Mouse (Mus musculus) liver, embryonic 14.5 days (tissue): ENCODE data around the gene Mip. TPM values are rescaled to one million over a fixed set of nuclear protein-coding genes. Genes with fewer than 3 reads are reported as not detected.

ENCODE experiments used
- ATAC-seq: fragments of 200-750 bp; cut with Nextera tagmentation; 2 replicates; pipeline ENCODE4 v1.8.0; 2017; ENCODE audit warnings: moderate number of reproducible peaks, mild to moderate bottlenecking, moderate library complexity; ENCODE audit not compliant: insufficient read depth
- DNase-seq, 3 experiments: peaks; one replicate each; pipeline ENCODE4 v3.0.0-alpha.2; 2012 to 2013; ENCODE audit warnings: low read depth in 3 of 3, low spot score in 3 of 3
- H3K27ac ChIP-seq: fragments of 300-500 bp; sonication (generic); 2 replicates; pipeline ENCODE4 v1.5.1; 2014; ENCODE audit warnings: moderate library complexity, mild to moderate bottlenecking, control low read depth, inconsistent platforms
- H3K27me3 ChIP-seq: fragments of 300-500 bp; sonication (generic); 2 replicates; pipeline ENCODE4 v1.6.1; 2014; ENCODE audit warnings: mild to moderate bottlenecking, low read length, moderate library complexity; ENCODE audit not compliant: control insufficient read depth, insufficient read depth
- H3K36me3 ChIP-seq: fragments of 300-500 bp; sonication (generic); replicated peaks from 2 replicates; pipeline ENCODE4 v1.6.1; 2014; ENCODE audit warnings: low read depth; ENCODE audit not compliant: control insufficient read depth, insufficient read depth
- H3K4me1 ChIP-seq, 2 experiments: fragments of 200-500 bp in 1 of 2; fragments of 300-500 bp in 1 of 2; sonication (generic) in 1 of 2; replicated peaks; 2 replicates each; pipeline ENCODE4 v1.6.1; 2012 to 2014; ENCODE audit warnings: antibody characterized with exemption in 1 of 2, inconsistent platforms in 1 of 2, low read length in 1 of 2; ENCODE audit not compliant: control insufficient read depth in 2 of 2, insufficient read depth in 2 of 2
- H3K4me2 ChIP-seq: fragments of 300-500 bp; sonication (generic); 2 replicates; pipeline ENCODE4 v1.6.1; 2014; ENCODE audit warnings: low read depth, mild to moderate bottlenecking, control low read depth, moderate library complexity
- H3K4me3 ChIP-seq, 2 experiments: fragments of 200-500 bp in 1 of 2; fragments of 300-500 bp in 1 of 2; sonication (generic) in 1 of 2; 2 replicates each; pipeline ENCODE4 v1.5.1; 2012 to 2014; ENCODE audit warnings: low read depth in 2 of 2, low read length in 2 of 2, mild to moderate bottlenecking in 2 of 2, control low read depth in 1 of 2, inconsistent platforms in 1 of 2, moderate library complexity in 1 of 2; ENCODE audit not compliant: insufficient read depth in 1 of 2
- H3K9ac ChIP-seq: fragments of 300-500 bp; sonication (generic); replicated peaks from 2 replicates; pipeline ENCODE4 v1.6.1; 2014; ENCODE audit warnings: mild to moderate bottlenecking, control low read depth, moderate library complexity
- H3K9me3 ChIP-seq: fragments of 300-500 bp; sonication (generic); 2 replicates; pipeline ENCODE4 v1.6.1; 2016; ENCODE audit warnings: low read length, mixed read lengths; ENCODE audit not compliant: control insufficient read depth
- CTCF ChIP-seq: IDR thresholded peaks from 2 replicates; pipeline ENCODE4 v1.5.1; 2016; ENCODE audit warnings: antibody characterized with exemption, low read depth, control low read depth
- EP300 ChIP-seq: IDR thresholded peaks from 2 replicates; pipeline ENCODE4 v1.6.1; 2016; ENCODE audit warnings: antibody characterized with exemption, low read depth
- WGBS: fragments of 180-500 bp; shearing (Covaris S2); extraction: QIAGEN DNeasy Blood & Tissue Kit; methylation state at CpG from one replicate; pipeline ENCODE4 v1.1.7; 2014; ENCODE audit not compliant: insufficient replicate concordance; 5-methylcytosine and 5-hydroxymethylcytosine counted together
- polyA plus RNA-seq, 2 experiments: library from polyadenylated mRNA; depleted of rRNA in 1 of 2; stranded (reverse) in 1 of 2; unstranded in 1 of 2; fragments of >200 nt; fragmentation: Nextera tagmentation in 1 of 2; extraction: Ambion mirVana in 1 of 2; gene quantifications; 2 replicates each; pipeline versions ENCODE4 v1.2.1 to v1.2.3; 2012 to 2014

The Mip gene
- polyA plus RNA-seq, 2 experiments = 0.02 TPM; not detected in 1

DNA sequence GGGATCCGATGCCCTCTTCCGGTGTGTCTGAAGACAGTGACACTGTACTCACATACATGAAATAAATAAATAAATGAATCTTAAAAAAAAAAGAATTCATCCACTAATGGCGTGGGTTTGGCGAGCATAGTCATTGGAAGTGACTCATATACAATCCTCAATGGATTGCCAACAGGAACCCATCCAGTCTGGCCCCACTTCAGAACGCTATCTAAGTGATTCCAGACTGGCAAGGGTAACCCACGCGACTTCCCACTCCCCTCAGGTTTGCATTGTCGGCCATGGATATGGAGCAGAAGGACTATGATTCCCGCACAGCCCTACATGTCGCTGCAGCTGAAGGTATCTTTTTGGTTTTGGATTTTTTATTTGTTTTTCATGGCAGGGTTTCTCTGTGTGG is 17.3 kb upstream of the Mip start:
- no peaks in the 10 kb centered on the region for H3K36me3 ChIP-seq
- H3K4me2 ChIP-seq = no peak overlapping the region
- ATAC-seq = no peak
- no peaks in the 10 kb centered on the region for H3K27me3 ChIP-seq
- no peaks in the 10 kb centered on the region for H3K9me3 ChIP-seq
- DNase-seq = no peak
- WGBS = 82% methylated on average over 10 of the region's 10 CpGs
- no peak overlapping the region for H3K9ac ChIP-seq
- H3K4me1 ChIP-seq = peaks cover 11 to 13% of the 10 kb centered on the region in 2 experiments
- no peak overlapping the region for H3K27ac ChIP-seq
- no peak overlapping the region for H3K4me3 ChIP-seq
- TF ChIP-seq CTCF (no peak), EP300 (no peak)

DNA sequence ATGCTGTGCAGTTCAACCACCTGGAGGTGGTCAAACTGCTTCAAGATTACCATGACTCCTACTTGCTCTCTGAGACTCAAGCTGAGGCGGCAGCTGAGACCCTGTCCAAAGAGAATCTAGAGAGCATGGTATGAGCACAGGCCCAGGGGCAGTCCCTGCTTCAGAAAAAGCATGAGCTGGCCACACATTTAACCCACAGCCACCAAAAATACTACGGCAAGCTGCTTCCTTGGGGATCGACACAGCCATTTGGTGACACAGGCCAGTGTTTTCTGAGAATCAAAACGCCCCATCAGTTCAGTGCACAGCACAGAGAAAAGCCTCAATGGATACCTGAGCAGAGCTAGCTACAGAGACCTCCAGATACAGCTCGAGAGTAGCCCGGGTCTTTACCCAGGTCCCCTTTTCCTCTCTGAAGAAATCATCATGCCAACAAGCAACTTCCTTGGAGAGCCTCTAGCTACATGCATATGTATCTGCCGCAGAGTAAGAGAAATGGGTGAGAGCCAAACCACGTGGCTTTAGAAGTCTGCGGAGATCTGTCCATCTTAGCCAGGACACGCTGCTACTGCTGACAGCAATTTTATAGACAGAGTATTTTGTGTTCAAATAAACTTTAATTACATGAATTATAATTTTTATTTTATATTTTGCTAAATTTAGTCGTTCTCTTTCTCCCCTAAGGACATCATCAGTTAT is 16.2 kb upstream of the Mip start:
- Histone ChIP-seq H3K36me3 (no peaks in the 10 kb centered on the region), H3K9ac (no peak overlapping the region), H3K4me1 (peaks cover 13% of the 10 kb centered on the region in 2 experiments), H3K27ac (no peak overlapping the region), H3K4me2 (no peak overlapping the region), H3K27me3 (no peaks in the 10 kb centered on the region), H3K9me3 (no peaks in the 10 kb centered on the region), H3K4me3 (no peak overlapping the region)
- TF ChIP-seq EP300 (no peak), CTCF (no peak)
- 84% methylated on average over 11 of the region's 11 CpGs for WGBS
- no peak for ATAC-seq
- DNase-seq = no peak

DNA sequence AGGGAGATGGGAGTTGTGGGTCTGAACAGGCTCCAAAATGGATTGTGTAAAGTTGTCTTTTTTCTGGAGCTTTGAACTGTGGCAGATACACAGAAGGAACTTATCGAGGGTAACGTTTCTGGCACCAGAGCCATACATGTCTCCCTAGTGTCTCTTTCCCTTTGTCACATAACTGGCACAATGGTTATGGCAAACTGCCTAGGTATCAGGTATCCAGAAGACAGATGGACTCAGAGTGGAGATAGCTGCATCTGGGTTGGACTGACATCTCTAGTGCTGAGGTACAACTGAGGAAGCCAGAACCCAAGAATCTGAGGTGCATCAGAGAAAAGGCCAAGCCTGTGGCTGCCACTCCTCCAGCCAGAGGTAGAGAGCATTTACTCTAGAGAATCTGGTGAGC is 15.5 kb upstream of the Mip start:
- TF ChIP-seq CTCF (no peak), EP300 (no peak)
- Histone ChIP-seq H3K36me3 (no peaks in the 10 kb centered on the region), H3K27me3 (no peaks in the 10 kb centered on the region), H3K27ac (no peak overlapping the region), H3K4me2 (peak overlapping the region; percentile 97), H3K9ac (no peak overlapping the region), H3K4me3 (no peak overlapping the region), H3K4me1 (peaks cover 13% of the 10 kb centered on the region in 2 experiments), H3K9me3 (no peaks in the 10 kb centered on the region)
- 81% methylated on average over 2 of the region's 2 CpGs for WGBS
- ATAC-seq (no peak), DNase-seq (no peak)

DNA sequence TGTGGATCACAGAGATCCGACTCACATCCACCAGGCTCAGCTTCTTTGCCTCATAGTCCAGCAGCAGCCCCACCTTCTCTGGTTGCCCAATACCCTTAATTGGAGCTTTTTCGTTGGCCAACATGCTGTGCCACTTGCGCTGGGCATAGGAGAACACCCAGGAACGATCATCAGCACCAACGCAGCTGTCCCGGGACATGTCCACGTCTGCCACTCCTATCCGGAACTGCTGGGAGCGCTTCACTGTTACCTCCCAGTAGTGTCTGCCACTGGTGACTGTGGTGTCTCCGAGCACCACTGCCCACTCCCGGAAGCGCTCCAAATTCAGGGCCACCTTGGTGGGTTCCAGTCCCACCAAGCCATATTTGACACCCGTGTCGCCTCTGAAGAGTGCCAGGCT is 14.7 kb upstream of the Mip start:
- Histone ChIP-seq H3K4me3 (peak overlapping the region; percentile 79 to 80), H3K27me3 (no peaks in the 10 kb centered on the region), H3K36me3 (no peaks in the 10 kb centered on the region), H3K27ac (no peak overlapping the region), H3K9ac (peak overlapping the region; percentile 75), H3K9me3 (no peaks in the 10 kb centered on the region), H3K4me1 (peaks cover 13% of the 10 kb centered on the region in 2 experiments), H3K4me2 (peak overlapping the region; percentile 97)
- peak; percentile 12; the same call in 1 of the 2 replicates for ATAC-seq
- TF ChIP-seq CTCF (no peak), EP300 (no peak)
- 13% methylated on average over 14 of the region's 14 CpGs for WGBS
- no peak for DNase-seq

DNA sequence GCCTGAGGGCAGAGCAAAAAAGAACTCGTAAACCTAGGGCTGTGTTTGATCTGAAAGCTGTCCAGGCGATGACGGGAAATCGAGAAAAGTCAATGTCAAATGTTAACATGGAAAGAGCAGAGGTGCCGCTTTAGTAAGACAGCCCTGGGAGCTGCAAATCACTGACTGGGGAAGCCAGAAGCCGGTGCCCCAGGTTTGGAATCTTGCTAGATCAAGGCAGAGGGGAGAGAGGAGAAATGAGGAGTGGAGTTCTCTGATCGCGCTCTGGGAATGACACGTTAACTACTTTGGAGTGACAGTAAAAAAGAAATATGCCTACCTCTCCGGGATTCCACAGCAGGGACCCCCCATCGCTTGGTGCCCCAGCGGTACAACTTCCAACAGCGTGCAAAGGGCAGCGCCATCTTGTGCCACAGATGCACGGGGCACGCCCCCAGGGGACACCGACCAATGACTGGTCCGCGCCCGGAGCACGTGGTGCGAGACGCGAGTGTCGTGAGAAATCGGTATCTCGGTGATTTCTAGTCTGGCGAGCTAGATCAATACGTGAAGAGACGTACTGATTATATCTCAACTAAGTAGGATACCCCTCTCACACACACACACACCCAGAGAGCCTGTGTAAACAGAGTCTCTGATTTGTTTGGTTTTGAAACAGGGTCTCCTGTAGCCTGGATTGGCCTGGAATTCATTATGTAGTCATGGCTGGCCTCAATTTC is 14.1 kb upstream of the Mip start, which contains the start of gene Spryd4:
Gene Spryd4 (minus strand): TSS at position 418 of the 719 bp plus-strand sequence.
- H3K36me3 ChIP-seq = no peaks in the 10 kb centered on the region
- peak within 1 kb of the TSS; percentile 42 for H3K27ac ChIP-seq
- peak within 1 kb of the TSS; percentile 79 to 80 for H3K4me3 ChIP-seq
- peak within 1 kb of the TSS; percentile 75 for H3K9ac ChIP-seq
- TF ChIP-seq CTCF = peak; percentile 61
- TF ChIP-seq EP300 = no peak
- no peaks in the 10 kb centered on the region for H3K27me3 ChIP-seq
- 1% methylated on average over 30 of the region's 30 CpGs for WGBS
- peak; percentile 69 to 84 (median 78) for DNase-seq
- H3K4me2 ChIP-seq = peak within 1 kb of the TSS; percentile 97
- no peaks in the 10 kb centered on the region for H3K9me3 ChIP-seq
- peaks cover 13% of the 10 kb centered on the region in 2 experiments for H3K4me1 ChIP-seq
- peak; percentile 88 for ATAC-seq
